Mouse (Mus musculus): ENCODE data around the gene Kdm3a. TPM values are rescaled to one million over a fixed set of nuclear protein-coding genes. Genes with fewer than 3 reads are reported as not detected.

The Kdm3a gene
- polyA plus RNA-seq, 1 experiment from 2014 or later, result 40.2 TPM

GRCm38 (mm10) chr6:71631196-71631595 lies 1.6 kb downstream of the Kdm3a start:
- peaks cover 8% of the 10 kb centered on the region for H3K4me1 ChIP-seq (ENCODE audit: control insufficient read depth, insufficient read depth, low read length)
- ATAC-seq, result no peak
- WGBS, result 4% methylated on average over 2 of the region's 2 CpGs
- peak overlapping the region; percentile 80 for H3K4me2 ChIP-seq (ENCODE audit: low read depth, low read length)
- no peak overlapping the region for H3K9ac ChIP-seq (ENCODE audit: low read depth, low read length)
- no peak overlapping the region for H3K27ac ChIP-seq (ENCODE audit: low read length)
- H3K9me3 ChIP-seq (ENCODE audit: control insufficient read depth, low read length), result no peaks in the 10 kb centered on the region
- H3K36me3 ChIP-seq (ENCODE audit: control insufficient read depth, insufficient read depth, low read length), result no peaks in the 10 kb centered on the region
- H3K4me3 ChIP-seq (ENCODE audit: low read length), result peak overlapping the region; percentile 89
- H3K27me3 ChIP-seq (replicated peaks; ENCODE audit: control insufficient read depth, insufficient read depth, low read length), result no peaks in the 10 kb centered on the region

GRCm38 (mm10) chr6:71627325-71627724 lies 5.5 kb downstream of the Kdm3a start:
- H3K36me3 ChIP-seq (ENCODE audit: control insufficient read depth, insufficient read depth, low read length), result 0 out of 2 replicates have a peak, but pooled peaks cover 2% of the 10 kb centered on the region
- no peak overlapping the region for H3K4me3 ChIP-seq (ENCODE audit: low read length)
- no peaks in the 10 kb centered on the region for H3K27me3 ChIP-seq (replicated peaks; ENCODE audit: control insufficient read depth, insufficient read depth, low read length)
- ATAC-seq, result no peak
- no peak overlapping the region for H3K9ac ChIP-seq (ENCODE audit: low read depth, low read length)
- H3K4me1 ChIP-seq (ENCODE audit: control insufficient read depth, insufficient read depth, low read length), result peaks cover 8% of the 10 kb centered on the region
- no peak overlapping the region for H3K4me2 ChIP-seq (ENCODE audit: low read depth, low read length)
- no peak overlapping the region for H3K27ac ChIP-seq (ENCODE audit: low read length)
- no peaks in the 10 kb centered on the region for H3K9me3 ChIP-seq (ENCODE audit: control insufficient read depth, low read length)

GRCm38 (mm10) chr6:71625984-71626383 lies 6.8 kb downstream of the Kdm3a start:
- peaks cover 2% of the 10 kb centered on the region; the same call in 1 of the 2 replicates for H3K36me3 ChIP-seq (ENCODE audit: control insufficient read depth, insufficient read depth, low read length)
- H3K9me3 ChIP-seq (ENCODE audit: control insufficient read depth, low read length), result no peaks in the 10 kb centered on the region
- H3K4me1 ChIP-seq (ENCODE audit: control insufficient read depth, insufficient read depth, low read length), result peaks cover 7% of the 10 kb centered on the region
- H3K4me3 ChIP-seq (ENCODE audit: low read length), result no peak overlapping the region
- no peak overlapping the region for H3K9ac ChIP-seq (ENCODE audit: low read depth, low read length)
- no peak for ATAC-seq
- H3K4me2 ChIP-seq (ENCODE audit: low read depth, low read length), result no peak overlapping the region
- no peak overlapping the region for H3K27ac ChIP-seq (ENCODE audit: low read length)
- WGBS, result 92% methylated on average over 2 of the region's 2 CpGs
- H3K27me3 ChIP-seq (replicated peaks; ENCODE audit: control insufficient read depth, insufficient read depth, low read length), result no peaks in the 10 kb centered on the region

GRCm38 (mm10) chr6:71624723-71625122 lies 8.1 kb downstream of the Kdm3a start:
- Histone ChIP-seq H3K36me3 (ENCODE audit: control insufficient read depth, insufficient read depth, low read length) (peaks cover 2% of the 10 kb centered on the region; the same call in 1 of the 2 replicates), H3K4me2 (ENCODE audit: low read depth, low read length) (no peak overlapping the region), H3K27ac (ENCODE audit: low read length) (no peak overlapping the region), H3K4me1 (ENCODE audit: control insufficient read depth, insufficient read depth, low read length) (no peaks in the 10 kb centered on the region), H3K27me3 (replicated peaks; ENCODE audit: control insufficient read depth, insufficient read depth, low read length) (no peaks in the 10 kb centered on the region), H3K9me3 (ENCODE audit: control insufficient read depth, low read length) (no peaks in the 10 kb centered on the region), H3K4me3 (ENCODE audit: low read length) (no peak overlapping the region), H3K9ac (ENCODE audit: low read depth, low read length) (no peak overlapping the region)
- no peak for ATAC-seq

- Histone ChIP-seq H3K9ac (ENCODE audit: low read depth, low read length) (no peak overlapping the region), H3K4me3 (ENCODE audit: low read length) (no peak overlapping the region), H3K4me1 (ENCODE audit: control insufficient read depth, insufficient read depth, low read length) (0 out of 2 replicates have a peak, but pooled peaks cover under 1% of the 10 kb centered on the region), H3K4me2 (ENCODE audit: low read depth, low read length) (no peak overlapping the region), H3K27me3 (replicated peaks; ENCODE audit: control insufficient read depth, insufficient read depth, low read length) (no peaks in the 10 kb centered on the region), H3K27ac (ENCODE audit: low read length) (no peak overlapping the region), H3K36me3 (ENCODE audit: control insufficient read depth, insufficient read depth, low read length) (peaks cover 6% of the 10 kb centered on the region), H3K9me3 (ENCODE audit: control insufficient read depth, low read length) (no peaks in the 10 kb centered on the region)
- WGBS, result 89% methylated on average over 5 of the region's 5 CpGs
- no peak for ATAC-seq
These were observed 10.8 kb downstream of the Kdm3a start for GRCm38 (mm10) chr6:71621981-71622380.

GRCm38 (mm10) chr6:71621551-71621950 lies 11.2 kb downstream of the Kdm3a start:
- no peak for ATAC-seq
- Histone ChIP-seq H3K4me3 (ENCODE audit: low read length) (no peak overlapping the region), H3K27ac (ENCODE audit: low read length) (no peak overlapping the region), H3K27me3 (replicated peaks; ENCODE audit: control insufficient read depth, insufficient read depth, low read length) (no peaks in the 10 kb centered on the region), H3K36me3 (ENCODE audit: control insufficient read depth, insufficient read depth, low read length) (peaks cover 10% of the 10 kb centered on the region), H3K4me2 (ENCODE audit: low read depth, low read length) (no peak overlapping the region), H3K9ac (ENCODE audit: low read depth, low read length) (no peak overlapping the region), H3K9me3 (ENCODE audit: control insufficient read depth, low read length) (no peaks in the 10 kb centered on the region), H3K4me1 (ENCODE audit: control insufficient read depth, insufficient read depth, low read length) (peaks cover 2% of the 10 kb centered on the region; the same call in 1 of the 2 replicates)
- WGBS, result 90% methylated on average over 5 of the region's 5 CpGs

- Histone ChIP-seq H3K9ac (ENCODE audit: low read depth, low read length) (no peak overlapping the region), H3K9me3 (ENCODE audit: control insufficient read depth, low read length) (no peaks in the 10 kb centered on the region), H3K4me3 (ENCODE audit: low read length) (no peak overlapping the region), H3K4me2 (ENCODE audit: low read depth, low read length) (no peak overlapping the region), H3K36me3 (ENCODE audit: control insufficient read depth, insufficient read depth, low read length) (peaks cover 17% of the 10 kb centered on the region), H3K4me1 (ENCODE audit: control insufficient read depth, insufficient read depth, low read length) (peaks cover 2% of the 10 kb centered on the region; the same call in 1 of the 2 replicates), H3K27me3 (replicated peaks; ENCODE audit: control insufficient read depth, insufficient read depth, low read length) (no peaks in the 10 kb centered on the region), H3K27ac (ENCODE audit: low read length) (no peak overlapping the region)
- WGBS, result 75% methylated on average over 5 of the region's 5 CpGs
- no peak for ATAC-seq
These were observed 15.8 kb downstream of the Kdm3a start for GRCm38 (mm10) chr6:71616959-71617358.

GRCm38 (mm10) chr6:71613225-71613624 lies 19.6 kb downstream of the Kdm3a start:
- ATAC-seq, result no peak
- Histone ChIP-seq H3K27ac (ENCODE audit: low read length) (no peak overlapping the region), H3K9me3 (ENCODE audit: control insufficient read depth, low read length) (no peaks in the 10 kb centered on the region), H3K27me3 (replicated peaks; ENCODE audit: control insufficient read depth, insufficient read depth, low read length) (no peaks in the 10 kb centered on the region), H3K36me3 (ENCODE audit: control insufficient read depth, insufficient read depth, low read length) (peaks cover 20% of the 10 kb centered on the region), H3K4me2 (ENCODE audit: low read depth, low read length) (no peak overlapping the region), H3K4me1 (ENCODE audit: control insufficient read depth, insufficient read depth, low read length) (peaks cover 2% of the 10 kb centered on the region; the same call in 1 of the 2 replicates), H3K4me3 (ENCODE audit: low read length) (no peak overlapping the region), H3K9ac (ENCODE audit: low read depth, low read length) (no peak overlapping the region)

GRCm38 (mm10) chr6:71609968-71610367 lies 22.8 kb downstream of the Kdm3a start:
- no peak overlapping the region for H3K4me3 ChIP-seq (ENCODE audit: low read length)
- ATAC-seq, result no peak
- no peaks in the 10 kb centered on the region for H3K9me3 ChIP-seq (ENCODE audit: control insufficient read depth, low read length)
- no peak overlapping the region for H3K9ac ChIP-seq (ENCODE audit: low read depth, low read length)
- H3K36me3 ChIP-seq (ENCODE audit: control insufficient read depth, insufficient read depth, low read length), result peaks cover 7% of the 10 kb centered on the region
- no peaks in the 10 kb centered on the region for H3K4me1 ChIP-seq (ENCODE audit: control insufficient read depth, insufficient read depth, low read length)
- no peak overlapping the region for H3K4me2 ChIP-seq (ENCODE audit: low read depth, low read length)
- 87% methylated on average over 7 of the region's 7 CpGs for WGBS
- no peaks in the 10 kb centered on the region for H3K27me3 ChIP-seq (replicated peaks; ENCODE audit: control insufficient read depth, insufficient read depth, low read length)
- no peak overlapping the region for H3K27ac ChIP-seq (ENCODE audit: low read length)

- Histone ChIP-seq H3K9me3 (ENCODE audit: control insufficient read depth, low read length) (no peaks in the 10 kb centered on the region), H3K4me3 (ENCODE audit: low read length) (no peak overlapping the region), H3K4me1 (ENCODE audit: control insufficient read depth, insufficient read depth, low read length) (no peaks in the 10 kb centered on the region), H3K27ac (ENCODE audit: low read length) (no peak overlapping the region), H3K27me3 (replicated peaks; ENCODE audit: control insufficient read depth, insufficient read depth, low read length) (no peaks in the 10 kb centered on the region), H3K36me3 (ENCODE audit: control insufficient read depth, insufficient read depth, low read length) (peaks cover 7% of the 10 kb centered on the region), H3K9ac (ENCODE audit: low read depth, low read length) (no peak overlapping the region), H3K4me2 (ENCODE audit: low read depth, low read length) (no peak overlapping the region)
- no peak for ATAC-seq
These were observed 23.8 kb downstream of the Kdm3a start for GRCm38 (mm10) chr6:71608994-71609393.

Measured in intestine, embryonic 16.5 days (tissue).